Mouse (Mus musculus) thymus, adult 2 months (tissue): Measurements from ENCODE around the gene Il34.

Source experiments
- CTCF ChIP-seq: fragments of 200-500 bp; IDR thresholded peaks from 2 replicates; pipeline ENCODE4 v1.5.1; 2012; ENCODE audit warnings: mild to moderate bottlenecking, control low read depth, low read length, moderate library complexity, borderline replicate concordance; ENCODE audit not compliant: control insufficient read depth, poor library complexity, insufficient read depth; ENCODE audit errors: extremely low read depth
- POLR2A ChIP-seq: fragments of 200-500 bp; IDR thresholded peaks from 2 replicates; pipeline ENCODE4 v1.6.1; 2012; ENCODE audit warnings: mild to moderate bottlenecking, low read length, control low read depth, moderate library complexity; ENCODE audit not compliant: control insufficient read depth, poor library complexity, insufficient read depth; ENCODE audit errors: extremely low read depth

DNA sequence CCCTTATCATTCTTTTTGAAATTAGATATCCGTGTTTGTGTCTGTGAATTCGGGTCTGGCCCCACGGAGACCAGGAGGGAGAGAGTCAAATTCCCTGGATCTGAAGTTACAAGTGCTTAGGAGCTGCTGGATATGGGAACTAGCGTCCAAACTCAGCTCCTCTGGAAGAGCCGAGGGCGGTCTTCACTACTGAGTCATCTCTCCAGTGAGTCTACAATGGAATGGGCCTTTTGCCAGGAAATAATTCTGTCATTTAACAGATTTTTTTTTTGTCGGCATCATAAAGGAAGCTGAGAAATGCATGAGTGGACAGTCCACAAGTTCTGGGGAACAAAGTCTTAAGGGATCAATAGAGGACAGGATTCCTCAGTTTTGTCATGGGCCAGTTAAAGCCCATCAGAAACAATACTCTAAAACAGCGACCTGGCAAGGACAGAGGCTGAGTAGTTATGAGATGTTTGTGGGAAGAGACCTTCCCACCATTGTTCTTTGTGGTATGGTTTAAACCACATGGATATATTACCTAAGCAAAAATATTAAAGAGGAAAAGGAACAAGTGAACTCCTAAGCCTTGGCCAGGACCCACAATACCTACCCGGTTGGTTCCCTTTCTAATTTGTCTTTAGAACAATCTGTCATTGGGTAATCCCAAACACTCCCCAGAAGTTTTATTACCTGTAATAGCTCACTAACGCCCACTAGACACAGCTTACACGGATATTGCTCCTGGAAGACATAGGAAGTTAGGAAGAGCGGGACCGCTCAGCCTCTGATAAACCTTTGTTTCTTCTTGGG, 25.6 kb downstream of the Il34 start:
- TF ChIP-seq CTCF (no peak), POLR2A (no peak)
